Mouse (Mus musculus): ENCODE measurements at regions not wholly inside any gene's neighbourhood (a gene's known extent, or its start where the extent isn't known, plus 50 kb on each side); places are given as distances from the start of the nearest gene placed in this dataset.

GRCm38 (mm10) chr9:41526126-41526525 lies 364.6 kb upstream of the Ubash3b start:
- no peak for TF ChIP-seq CTCF (IDR thresholded peaks at IDR 0.05; ENCODE audit: borderline replicate concordance, insufficient read depth, low read length)
- TF ChIP-seq POLR2A (IDR thresholded peaks at IDR 0.05; ENCODE audit: low read depth, low read length), result no peak
